Mouse (Mus musculus): ENCODE measurements around the gene Ephb1. TPM values are rescaled to one million over a fixed set of nuclear protein-coding genes. Genes with fewer than 3 reads are reported as not detected.

Ephb1 gene
- total and polyA plus RNA-seq, 2 experiments from 2014 or later, result 34.9 to 48.6 TPM

DNA sequence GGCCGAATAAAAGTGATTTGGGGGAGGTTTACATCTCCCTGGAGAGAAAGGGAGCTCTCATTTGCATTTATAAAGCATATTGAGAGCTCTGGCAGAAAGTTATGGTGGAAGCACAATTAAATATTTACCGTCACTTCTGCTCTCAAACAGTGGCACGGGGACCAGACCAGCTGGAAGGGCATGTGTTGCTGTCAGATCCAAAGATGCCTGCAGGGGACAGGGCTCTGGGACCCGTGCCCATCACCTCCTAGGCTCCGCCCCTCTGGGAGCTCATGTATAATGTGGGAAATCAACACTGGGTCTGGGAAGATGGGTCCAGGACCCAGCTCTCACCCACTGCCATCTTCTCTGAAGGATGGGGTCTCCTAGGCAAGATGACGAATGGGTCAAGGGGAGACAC, 123.2 kb downstream of the Ephb1 start:
- Histone ChIP-seq H3K9me3 (ENCODE audit: low read length) (no peaks in the 10 kb centered on the region), H3K27me3 (ENCODE audit: insufficient read depth, low read length) (peaks cover 4% of the 10 kb centered on the region; the same call in 1 of the 2 replicates), H3K27ac (ENCODE audit: low read depth, low read length) (no peak overlapping the region), H3K4me2 (ENCODE audit: low read depth) (no peak overlapping the region), H3K4me1 (ENCODE audit: insufficient read depth) (no peaks in the 10 kb centered on the region), H3K9ac (no peak overlapping the region), H3K4me3 (ENCODE audit: low read depth, low read length) (no peak overlapping the region), H3K36me3 (ENCODE audit: insufficient read depth) (no peaks in the 10 kb centered on the region)
- ATAC-seq (peak; percentile 66), DNase-seq (peak; percentile 66)
- 34% methylated on average over 6 of the region's 6 CpGs for WGBS
- TF ChIP-seq CTCF (IDR thresholded peaks at IDR 0.05; ENCODE audit: low read depth), result no peak

GRCm38 (mm10) chr9:102216746-102217566, 137.5 kb downstream of the Ephb1 start:
- Histone ChIP-seq H3K9me3 (ENCODE audit: low read length) (no peaks in the 10 kb centered on the region), H3K27ac (ENCODE audit: low read depth, low read length) (no peak overlapping the region), H3K27me3 (ENCODE audit: insufficient read depth, low read length) (peaks cover 3% of the 10 kb centered on the region; the same call in 1 of the 2 replicates), H3K4me1 (ENCODE audit: insufficient read depth) (peaks cover 6% of the 10 kb centered on the region), H3K4me3 (ENCODE audit: low read depth, low read length) (no peak overlapping the region), H3K36me3 (ENCODE audit: insufficient read depth) (peaks cover 4% of the 10 kb centered on the region; the same call in 1 of the 2 replicates), H3K9ac (no peak overlapping the region), H3K4me2 (ENCODE audit: low read depth) (no peak overlapping the region)
- WGBS, result 24% methylated on average over 7 of the region's 7 CpGs
- TF ChIP-seq CTCF (IDR thresholded peaks at IDR 0.05; ENCODE audit: low read depth), result no peak
- ATAC-seq (no peak), DNase-seq (no peak)

GRCm38 (mm10) chr9:102212036-102212383, 142.5 kb downstream of the Ephb1 start:
- ATAC-seq (no peak), DNase-seq (no peak)
- Histone ChIP-seq H3K4me3 (ENCODE audit: low read depth, low read length) (no peak overlapping the region), H3K4me2 (ENCODE audit: low read depth) (no peak overlapping the region), H3K36me3 (ENCODE audit: insufficient read depth) (no peaks in the 10 kb centered on the region), H3K27me3 (ENCODE audit: insufficient read depth, low read length) (peaks cover 3% of the 10 kb centered on the region), H3K27ac (ENCODE audit: low read depth, low read length) (peak overlapping the region; percentile 59), H3K9ac (no peak overlapping the region), H3K9me3 (ENCODE audit: low read length) (no peaks in the 10 kb centered on the region), H3K4me1 (ENCODE audit: insufficient read depth) (peaks cover 10% of the 10 kb centered on the region)
- no peak for TF ChIP-seq CTCF (IDR thresholded peaks at IDR 0.05; ENCODE audit: low read depth)
- WGBS, result 3% methylated on average over 1 of the region's 1 CpGs

DNA sequence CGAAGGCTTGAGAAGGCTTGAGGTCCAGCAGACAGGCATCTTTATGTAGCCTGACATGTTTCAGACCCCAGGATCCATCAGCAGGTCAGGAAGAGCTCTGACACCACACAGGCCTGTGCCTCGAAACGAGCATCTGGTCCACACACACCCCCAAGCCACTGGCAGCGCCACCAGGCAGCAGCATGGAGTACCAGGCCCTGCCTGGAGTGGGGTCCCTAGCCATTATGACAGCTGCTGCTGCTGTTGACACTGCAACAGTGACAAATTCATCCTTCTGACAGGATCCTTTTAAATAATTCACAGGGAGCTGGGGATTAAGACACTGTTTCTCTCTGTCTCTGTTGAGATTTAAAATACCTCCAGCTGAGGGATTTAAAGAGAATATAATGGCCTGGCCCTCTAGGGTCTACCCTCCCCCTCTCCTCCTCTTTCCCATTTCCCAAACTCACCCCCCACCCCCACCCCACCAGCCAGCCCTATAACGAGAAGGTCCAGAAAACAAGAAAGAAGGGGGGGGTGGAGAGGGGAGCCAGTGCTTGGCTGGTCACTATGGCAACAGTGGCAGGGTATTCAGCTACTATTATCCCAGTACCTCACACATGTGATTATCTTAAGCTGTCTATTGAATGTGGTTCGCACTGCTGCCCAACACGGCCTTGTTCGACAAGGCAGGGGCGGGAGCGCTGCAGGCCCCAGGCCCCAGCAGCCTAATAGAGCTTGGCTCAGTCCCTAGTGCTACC, 143.0 kb downstream of the Ephb1 start:
- H3K4me2 ChIP-seq (ENCODE audit: low read depth), result no peak overlapping the region
- 10% methylated on average over 10 of the region's 10 CpGs for WGBS
- no peaks in the 10 kb centered on the region for H3K36me3 ChIP-seq (ENCODE audit: insufficient read depth)
- H3K9ac ChIP-seq, result no peak overlapping the region
- no peak overlapping the region for H3K4me3 ChIP-seq (ENCODE audit: low read depth, low read length)
- H3K27ac ChIP-seq (ENCODE audit: low read depth, low read length), result peak overlapping the region; percentile 59
- ATAC-seq, result peak; percentile 96
- peaks cover 3% of the 10 kb centered on the region for H3K27me3 ChIP-seq (ENCODE audit: insufficient read depth, low read length)
- no peaks in the 10 kb centered on the region for H3K9me3 ChIP-seq (ENCODE audit: low read length)
- DNase-seq, result peak; percentile 74
- TF ChIP-seq CTCF (IDR thresholded peaks at IDR 0.05; ENCODE audit: low read depth), result peak; percentile 41
- H3K4me1 ChIP-seq (ENCODE audit: insufficient read depth), result peaks cover 10% of the 10 kb centered on the region

DNA sequence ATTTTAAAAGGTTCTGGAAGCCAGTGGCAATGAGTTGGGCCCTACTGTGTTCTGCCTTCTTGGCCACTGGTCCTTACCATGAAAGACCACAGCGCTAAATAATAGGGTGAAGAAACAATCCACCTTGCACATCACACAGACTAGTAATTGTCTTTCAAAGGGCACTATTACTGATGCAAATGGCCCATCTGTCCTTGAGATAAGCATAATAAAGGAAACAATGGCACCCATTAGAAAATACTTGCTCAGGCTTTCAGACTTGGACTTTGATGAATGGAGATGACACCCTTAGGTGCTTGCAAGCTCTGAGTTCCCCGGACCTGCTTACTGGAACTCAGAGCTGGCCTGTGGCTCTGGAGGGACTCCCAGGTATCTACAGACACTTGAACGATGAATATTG, 149.0 kb downstream of the Ephb1 start:
- no peak for TF ChIP-seq CTCF (IDR thresholded peaks at IDR 0.05; ENCODE audit: low read depth)

DNA sequence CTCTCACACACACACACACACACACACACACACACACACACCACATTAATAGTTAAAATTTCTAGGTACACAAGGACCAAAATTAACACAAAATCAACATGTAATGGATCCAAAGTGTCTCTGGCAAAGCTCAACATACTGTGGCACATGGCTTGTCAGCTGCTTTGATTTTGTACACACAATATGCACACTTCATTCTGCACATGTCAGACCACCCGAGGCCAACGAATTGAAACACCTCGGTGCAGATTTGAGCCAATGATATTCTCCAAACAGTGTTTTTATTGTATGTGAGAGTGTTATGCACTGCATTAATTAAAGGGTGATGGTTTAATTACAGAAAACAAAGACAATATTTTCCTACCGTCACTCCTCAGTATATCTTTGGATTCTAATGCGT, 152.6 kb downstream of the Ephb1 start:
- 26% methylated on average over 5 of the region's 5 CpGs for WGBS
- no peaks in the 10 kb centered on the region for H3K36me3 ChIP-seq (ENCODE audit: insufficient read depth)
- H3K9me3 ChIP-seq (ENCODE audit: low read length), result no peaks in the 10 kb centered on the region
- no peak overlapping the region for H3K27ac ChIP-seq (ENCODE audit: low read depth, low read length)
- H3K4me3 ChIP-seq (ENCODE audit: low read depth, low read length), result no peak overlapping the region
- H3K4me2 ChIP-seq (ENCODE audit: low read depth), result no peak overlapping the region
- peak; percentile 64 for DNase-seq
- H3K4me1 ChIP-seq (ENCODE audit: insufficient read depth), result 0 out of 2 replicates have a peak, but pooled peaks cover 4% of the 10 kb centered on the region
- ATAC-seq, result peak; percentile 66; the same call in 1 of the 2 replicates
- H3K9ac ChIP-seq, result no peak overlapping the region
- TF ChIP-seq CTCF (IDR thresholded peaks at IDR 0.05; ENCODE audit: low read depth), result no peak
- H3K27me3 ChIP-seq (ENCODE audit: insufficient read depth, low read length), result no peaks in the 10 kb centered on the region; the same call in 1 of the 2 replicates

More for the DNA sequence above, 149.0 kb downstream of the Ephb1 start:
- Histone ChIP-seq H3K4me2 (ENCODE audit: low read depth) (no peak overlapping the region), H3K27me3 (ENCODE audit: insufficient read depth, low read length) (no peaks in the 10 kb centered on the region; the same call in none of the 2 replicates), H3K4me1 (ENCODE audit: insufficient read depth) (no peaks in the 10 kb centered on the region), H3K27ac (ENCODE audit: low read depth, low read length) (no peak overlapping the region), H3K9ac (no peak overlapping the region), H3K4me3 (ENCODE audit: low read depth, low read length) (no peak overlapping the region), H3K9me3 (ENCODE audit: low read length) (no peaks in the 10 kb centered on the region), H3K36me3 (ENCODE audit: insufficient read depth) (no peaks in the 10 kb centered on the region)
- WGBS, result 69% methylated on average over 3 of the region's 3 CpGs
- ATAC-seq, result no peak
- DNase-seq, result no peak

GRCm38 (mm10) chr9:102196856-102197255, 157.6 kb downstream of the Ephb1 start:
- Histone ChIP-seq H3K27ac (ENCODE audit: low read depth, low read length) (no peak overlapping the region), H3K4me2 (ENCODE audit: low read depth) (no peak overlapping the region), H3K4me1 (ENCODE audit: insufficient read depth) (peaks cover 10% of the 10 kb centered on the region; the same call in 1 of the 2 replicates), H3K9ac (no peak overlapping the region), H3K4me3 (ENCODE audit: low read depth, low read length) (no peak overlapping the region), H3K36me3 (ENCODE audit: insufficient read depth) (no peaks in the 10 kb centered on the region), H3K9me3 (ENCODE audit: low read length) (no peaks in the 10 kb centered on the region), H3K27me3 (ENCODE audit: insufficient read depth, low read length) (no peaks in the 10 kb centered on the region; the same call in 1 of the 2 replicates)
- ATAC-seq, result no peak
- DNase-seq, result no peak
- WGBS, result 90% methylated on average over 6 of the region's 6 CpGs
- no peak for TF ChIP-seq CTCF (IDR thresholded peaks at IDR 0.05; ENCODE audit: low read depth)
